Mouse (Mus musculus) WW6 (cell line): ENCODE measurements around the gene Kcnj1.

Source experiments
- DNase-seq: peaks from one replicate; pipeline ENCODE4 v3.0.0-alpha.2; 2013; ENCODE audit warnings: low read depth, low spot score

Kcnj1 gene

GRCm38 (mm10) chr9:32448766-32449165 lies 76.5 kb downstream of the Kcnj1 start:
- no peak for DNase-seq
